Mouse (Mus musculus) CH12.LX (cell line): ENCODE results near the gene Cog7. TPM values are rescaled to one million over a fixed set of nuclear protein-coding genes. Genes with fewer than 3 reads are reported as not detected.

Experiments used
- DNase-seq: peaks from one replicate; pipeline ENCODE4 v3.0.0-alpha.2; 2013; ENCODE audit errors: extremely low read depth
- H3K27ac ChIP-seq: 2 replicates; pipeline ENCODE4 v1.5.1; 2012; ENCODE audit warnings: low read depth, mild to moderate bottlenecking, control low read depth, moderate library complexity; ENCODE audit not compliant: insufficient read depth
- H3K27me3 ChIP-seq: replicated peaks from 2 replicates; pipeline ENCODE3; 2012; ENCODE audit warnings: inconsistent platforms
- H3K36me3 ChIP-seq, 2 experiments: replicated peaks in 1 of 2; 2 replicates each; pipeline versions ENCODE3 to v1.6.1; 2012; ENCODE audit warnings: inconsistent platforms in 1 of 2, low read length in 1 of 2, mild to moderate bottlenecking in 1 of 2, mixed read lengths in 1 of 2, moderate library complexity in 1 of 2; ENCODE audit not compliant: control insufficient read depth in 1 of 2, insufficient read depth in 1 of 2
- H3K4me1 ChIP-seq, 2 experiments: 2 replicates each; pipeline ENCODE4 v1.6.1; 2012; ENCODE audit warnings: inconsistent platforms in 1 of 2, moderate library complexity in 1 of 2; ENCODE audit not compliant: insufficient read depth in 2 of 2, control insufficient read depth in 1 of 2
- H3K4me2 ChIP-seq: 2 replicates; pipeline ENCODE4 v1.6.1; 2012; ENCODE audit warnings: low read depth, mild to moderate bottlenecking, control low read depth; ENCODE audit not compliant: poor library complexity, insufficient read depth, severe bottlenecking
- H3K4me3 ChIP-seq, 3 experiments: fragments of 150-350 bp in 1 of 3; sonication (generic) in 1 of 3; replicated peaks in 1 of 3; 2 replicates each; pipeline versions ENCODE3 to v1.5.1; 2011 to 2012; ENCODE audit warnings: low read depth in 2 of 3, low read length in 2 of 3, mild to moderate bottlenecking in 2 of 3, moderate library complexity in 2 of 3, control low read depth in 1 of 3, improper control_type of control experiment in 1 of 3, inconsistent platforms in 1 of 3, mixed read lengths in 1 of 3; ENCODE audit not compliant: poor library complexity in 1 of 3
- H3K79me2 ChIP-seq: replicated peaks from 2 replicates; pipeline ENCODE4 v1.6.1; 2012; ENCODE audit warnings: mild to moderate bottlenecking, moderate library complexity; ENCODE audit not compliant: control insufficient read depth, poor library complexity, insufficient read depth, severe bottlenecking; ENCODE audit errors: extremely low read depth
- H3K9ac ChIP-seq: 2 replicates; pipeline ENCODE4 v1.6.1; 2012; ENCODE audit warnings: low read depth, mild to moderate bottlenecking, control low read depth, moderate library complexity; ENCODE audit not compliant: insufficient read depth
- H3K9me3 ChIP-seq: replicated peaks from 2 replicates; pipeline ENCODE3; 2012; ENCODE audit warnings: low read length, inconsistent platforms, mixed read lengths
- BHLHE40 ChIP-seq: IDR thresholded peaks from 2 replicates; pipeline ENCODE4 v1.6.1; 2011; ENCODE audit warnings: mild to moderate bottlenecking, low read depth, low read length, improper control_type of control experiment
- CHD2 ChIP-seq: IDR thresholded peaks from 2 replicates; pipeline ENCODE4 v1.6.1; 2011; ENCODE audit warnings: low read length, improper control_type of control experiment
- E2F4 ChIP-seq: IDR thresholded peaks from 2 replicates; pipeline ENCODE4 v1.6.1; 2011; ENCODE audit warnings: low read depth, low read length, improper control_type of control experiment; ENCODE audit not compliant: insufficient replicate concordance
- ELF1 ChIP-seq: IDR thresholded peaks from 2 replicates; pipeline ENCODE4 v1.6.1; 2014; ENCODE audit warnings: low read depth, mild to moderate bottlenecking, inconsistent platforms, low read length, improper control_type of control experiment
- GABPA ChIP-seq: IDR thresholded peaks from 2 replicates; pipeline ENCODE4 v1.6.1; 2012; ENCODE audit warnings: low read depth, low read length, improper control_type of control experiment, inconsistent platforms; ENCODE audit not compliant: insufficient replicate concordance
- JUN ChIP-seq: IDR thresholded peaks from 2 replicates; pipeline ENCODE4 v1.6.1; 2011; ENCODE audit warnings: low read depth, mild to moderate bottlenecking, low read length, improper control_type of control experiment, moderate library complexity; ENCODE audit not compliant: insufficient read depth
- JUND ChIP-seq: conservative IDR thresholded peaks from 2 replicates; pipeline ENCODE4 v1.6.1; 2011; ENCODE audit warnings: low read depth, low read length, improper control_type of control experiment
- MAX ChIP-seq: IDR thresholded peaks from 2 replicates; pipeline ENCODE4 v1.6.1; 2011; ENCODE audit warnings: low read length, improper control_type of control experiment
- MXI1 ChIP-seq: IDR thresholded peaks from 2 replicates; pipeline ENCODE4 v1.6.1; 2011; ENCODE audit warnings: mild to moderate bottlenecking, low read depth, low read length, improper control_type of control experiment
- NRF1 ChIP-seq: IDR thresholded peaks from 2 replicates; pipeline ENCODE4 v1.6.1; 2014; ENCODE audit warnings: low read depth, mild to moderate bottlenecking, inconsistent platforms, low read length, improper control_type of control experiment, moderate library complexity
- PAX5 ChIP-seq: IDR thresholded peaks from 2 replicates; pipeline ENCODE4 v1.6.1; 2012; ENCODE audit warnings: low read length, inconsistent platforms, mixed read lengths
- RAD21 ChIP-seq: IDR thresholded peaks from 2 replicates; pipeline ENCODE4 v1.6.1; 2011; ENCODE audit warnings: low read depth, mild to moderate bottlenecking, low read length, improper control_type of control experiment, moderate library complexity
- RCOR1 ChIP-seq: conservative IDR thresholded peaks from 2 replicates; pipeline ENCODE4 v1.6.1; 2012; ENCODE audit warnings: low read depth, mild to moderate bottlenecking, inconsistent platforms, low read length, improper control_type of control experiment
- TBP ChIP-seq: conservative IDR thresholded peaks from 2 replicates; pipeline ENCODE4 v1.6.1; 2011; ENCODE audit warnings: low read depth, low read length, improper control_type of control experiment
- UBTF ChIP-seq: IDR thresholded peaks from 2 replicates; pipeline ENCODE4 v1.6.1; 2012; ENCODE audit warnings: low read depth, mild to moderate bottlenecking, inconsistent platforms, low read length, improper control_type of control experiment, moderate library complexity
- USF2 ChIP-seq: conservative IDR thresholded peaks from 2 replicates; pipeline ENCODE4 v1.6.1; 2011; ENCODE audit warnings: low read depth, low read length, improper control_type of control experiment
- ZKSCAN1 ChIP-seq: IDR thresholded peaks from 2 replicates; pipeline ENCODE4 v1.6.1; 2012; ENCODE audit warnings: low read depth, inconsistent platforms, low read length, improper control_type of control experiment, borderline replicate concordance
- ZNF384 ChIP-seq: IDR thresholded peaks from 2 replicates; pipeline ENCODE4 v1.6.1; 2012; ENCODE audit warnings: low read depth, low read length, improper control_type of control experiment, inconsistent platforms
- dilution Hi-C: fragments of 300-500 bp; cut with MboI; formaldehyde crosslinking; loops from 2 replicates; pipeline ENCODE4 v1.14.3; 2020; ENCODE audit warnings: low sequenced_read_pairs; ENCODE audit not compliant: extremely low pct_unique_long_range_greater_than_20kb, extremely low pct_ligation_motif_present
- in situ Hi-C: fragments of 300-500 bp; cut with MboI; formaldehyde crosslinking; loops from 3 replicates; pipeline ENCODE4 v1.14.3; 2019; ENCODE audit warnings: low sequenced_read_pairs, low pct_ligation_motif_present, low pct_unique_long_range_greater_than_20kb, mixed read lengths
- polyA plus RNA-seq: library from polyadenylated mRNA; unstranded; fragments of >175 nt; gene quantifications from 2 replicates; pipeline ENCODE4 v1.2.1, GENCODE M21; 2012; ENCODE audit warnings: low read depth; ENCODE audit not compliant: insufficient read length
- total RNA-seq, 2 experiments: library from RNA; depleted of rRNA; stranded (reverse); fragments of 300-350 nt in 1 of 2; fragments of >200 nt in 1 of 2; gene quantifications; 2 replicates each; pipeline ENCODE4 v1.2.3; 2012 to 2014

The Cog7 gene
- total and polyA plus RNA-seq, 3 experiments, result 14.1 to 22.4 (median 22.2) TPM

GRCm38 (mm10) chr7:122012370-122012769 lies 30.9 kb upstream of the Cog7 start:
- dilution Hi-C loops, result no loop called here
- DNase-seq, result no peak

GRCm38 (mm10) chr7:122000396-122000795 lies 18.9 kb upstream of the Cog7 start:
- no peaks in the 10 kb centered on the region for H3K27me3 ChIP-seq
- no peak overlapping the region for H3K4me2 ChIP-seq
- no peak overlapping the region for H3K27ac ChIP-seq
- no peak for DNase-seq
- H3K79me2 ChIP-seq, result no peaks in the 10 kb centered on the region
- H3K36me3 ChIP-seq, result peaks cover 26 to 89% of the 10 kb centered on the region in 2 experiments
- in situ Hi-C loops (no loop called here), dilution Hi-C loops (no loop called here)
- TF ChIP-seq NRF1 (no peak), MAX (no peak), TBP (no peak), MXI1 (no peak), CHD2 (no peak), PAX5 (no peak), UBTF (no peak), ZNF384 (no peak), E2F4 (no peak), JUN (no peak), RAD21 (no peak), ELF1 (no peak)
- H3K9me3 ChIP-seq, result no peaks in the 10 kb centered on the region
- H3K4me1 ChIP-seq, result no peaks in the 10 kb centered on the region
- H3K9ac ChIP-seq, result no peak overlapping the region
- no peak overlapping the region for H3K4me3 ChIP-seq

More at GRCm38 (mm10) chr7:122012370-122012769, 30.9 kb upstream of the Cog7 start:
- Histone ChIP-seq H3K79me2 (no peaks in the 10 kb centered on the region), H3K9ac (no peak overlapping the region), H3K9me3 (no peaks in the 10 kb centered on the region), H3K27ac (no peak overlapping the region), H3K4me3 (no peak overlapping the region), H3K36me3 (peaks cover 19 to 65% of the 10 kb centered on the region in 2 experiments), H3K27me3 (no peaks in the 10 kb centered on the region)
- TF ChIP-seq RCOR1 (no peak), PAX5 (no peak), ZKSCAN1 (no peak), USF2 (no peak), BHLHE40 (no peak), JUND (no peak), GABPA (no peak)
- TF ChIP-seq, all 38 proteins: peak for 0
- H3K4me1 ChIP-seq, result peaks cover 0 to 29% of the 10 kb centered on the region in 2 experiments; a peak in 2 of 4 replicates
- no peak overlapping the region for H3K4me2 ChIP-seq
- in situ Hi-C loops, result no loop called here
